In genomic region chr4:108579743-108580411, GRCm38 (mm10) we compare ENCODE assay signal across 8 mouse cellular contexts. TPM values are rescaled to one million over a fixed set of nuclear protein-coding genes. Genes with fewer than 3 reads are reported as not detected.
DNase-seq lines count a peak whose midpoint lies in the region; ATAC-seq lines count a peak whose summit lies in the region.

No protein-coding gene starts in this region.

- peaks cover 13% of the 10 kb centered on the region for H3K4me1 ChIP-seq in lung, embryonic 16.5 days (replicated peaks; ENCODE audit: control insufficient read depth, insufficient read depth, low read length)
- H3K4me1 ChIP-seq in embryonic facial prominence, embryonic 10.5 days = peaks cover 31% of the 10 kb centered on the region
- H3K4me1 ChIP-seq in intestine, embryonic 15.5 days (replicated peaks) = peaks cover 12% of the 10 kb centered on the region
- H3K4me1 ChIP-seq in neural tube, embryonic 14.5 days (ENCODE audit: control insufficient read depth, insufficient read depth, low read length) = peaks cover 15% of the 10 kb centered on the region; the same call in 1 of the 2 replicates

- H3K9me3 ChIP-seq in lung, embryonic 16.5 days (ENCODE audit: control insufficient read depth, low read length) = no peaks in the 10 kb centered on the region
- H3K9me3 ChIP-seq in embryonic facial prominence, embryonic 10.5 days = 0 out of 2 replicates have a peak, but pooled peaks cover 3% of the 10 kb centered on the region
- no peaks in the 10 kb centered on the region for H3K9me3 ChIP-seq in intestine, embryonic 15.5 days
- H3K9me3 ChIP-seq in neural tube, embryonic 14.5 days (ENCODE audit: control insufficient read depth, low read length) = no peaks in the 10 kb centered on the region

- H3K4me3 ChIP-seq in lung, embryonic 16.5 days (ENCODE audit: low read length) = peak overlapping the region; percentile 98
- peak overlapping the region; percentile 88 for H3K4me3 ChIP-seq in embryonic facial prominence, embryonic 10.5 days
- peak overlapping the region; percentile 70 for H3K4me3 ChIP-seq in intestine, embryonic 15.5 days (replicated peaks)
- H3K4me3 ChIP-seq in neural tube, embryonic 14.5 days (ENCODE audit: low read depth, low read length) = peak overlapping the region; percentile 83

- ATAC-seq in lung, embryonic 16.5 days (ENCODE audit: low read depth) = no peak
- no peak for ATAC-seq in intestine, embryonic 15.5 days
- ATAC-seq in neural tube, embryonic 14.5 days (ENCODE audit: low read depth) = no peak

- H3K9ac ChIP-seq in lung, embryonic 16.5 days (ENCODE audit: low read length) = peak overlapping the region; percentile 72
- H3K9ac ChIP-seq in intestine, embryonic 15.5 days = peak overlapping the region; percentile 71
- 0 out of 2 replicates have a peak overlapping the region, but pooled peaks have one; percentile 21 for H3K9ac ChIP-seq in neural tube, embryonic 14.5 days (replicated peaks; ENCODE audit: low read depth, low read length)

- no peaks in the 10 kb centered on the region for H3K27me3 ChIP-seq in lung, embryonic 16.5 days (ENCODE audit: control insufficient read depth, insufficient read depth, low read depth, low read length)
- no peaks in the 10 kb centered on the region for H3K27me3 ChIP-seq in embryonic facial prominence, embryonic 10.5 days (replicated peaks; ENCODE audit: low read depth, poor library complexity, severe bottlenecking)
- no peaks in the 10 kb centered on the region for H3K27me3 ChIP-seq in intestine, embryonic 15.5 days (replicated peaks)
- no peaks in the 10 kb centered on the region for H3K27me3 ChIP-seq in neural tube, embryonic 14.5 days (ENCODE audit: control insufficient read depth, insufficient read depth, low read length)

- no peak for DNase-seq in lung, adult 18-20 months
- no peak for DNase-seq in embryonic facial prominence, embryonic 10.5 days (ENCODE audit: low spot score)
- DNase-seq in urinary bladder, adult 18-20 months (ENCODE audit: low spot score in 2 of 2) = no peak
- no peak for DNase-seq in spleen, postnatal 4 days (ENCODE audit: low spot score in 2 of 2)
- DNase-seq in adrenal gland, postnatal 4 days (ENCODE audit: low spot score in 2 of 2) = no peak

- peak overlapping the region; percentile 75 for H3K4me2 ChIP-seq in lung, embryonic 16.5 days (ENCODE audit: low read depth, low read length)
- peak overlapping the region; percentile 86 for H3K4me2 ChIP-seq in intestine, embryonic 15.5 days (replicated peaks)
- peak overlapping the region; percentile 91 for H3K4me2 ChIP-seq in neural tube, embryonic 14.5 days (ENCODE audit: low read depth, low read length)

- WGBS in lung, embryonic 16.5 days = under 1% methylated on average over 16 of the region's 16 CpGs
- WGBS in embryonic facial prominence, embryonic 10.5 days = 1% methylated on average over 16 of the region's 16 CpGs
- 1% methylated on average over 16 of the region's 16 CpGs for WGBS in intestine, embryonic 15.5 days
- WGBS in neural tube, embryonic 14.5 days = 3% methylated on average over 16 of the region's 16 CpGs

- peaks cover 3% of the 10 kb centered on the region; the same call in 1 of the 2 replicates for H3K36me3 ChIP-seq in lung, embryonic 16.5 days (ENCODE audit: control insufficient read depth, insufficient read depth, low read length)
- H3K36me3 ChIP-seq in embryonic facial prominence, embryonic 10.5 days (replicated peaks) = peaks cover 53% of the 10 kb centered on the region
- H3K36me3 ChIP-seq in intestine, embryonic 15.5 days = no peaks in the 10 kb centered on the region
- H3K36me3 ChIP-seq in neural tube, embryonic 14.5 days (ENCODE audit: control insufficient read depth, insufficient read depth, low read length) = peaks cover 16% of the 10 kb centered on the region; the same call in 1 of the 2 replicates

- peak overlapping the region; percentile 57 for H3K27ac ChIP-seq in lung, embryonic 16.5 days (ENCODE audit: low read length)
- peak overlapping the region; percentile 90 for H3K27ac ChIP-seq in embryonic facial prominence, embryonic 10.5 days (replicated peaks)
- peak overlapping the region; percentile 72 for H3K27ac ChIP-seq in intestine, embryonic 15.5 days
- no peak overlapping the region for H3K27ac ChIP-seq in neural tube, embryonic 14.5 days (ENCODE audit: low read depth, low read length)

RNA-seq across cellular contexts. Expression of gene Orc1, which starts 0.7 kb away (rescaled TPM):
- polyA plus RNA-seq in lung, embryonic 16.5 days (2015; fragmentation: Nextera tagmentation; extraction: Ambion mirVana) = 8.0 and 8.9 TPM in 2 replicates
- polyA plus RNA-seq in embryonic facial prominence, embryonic 10.5 days (2016; fragmentation: Nextera tagmentation; extraction: Ambion mirVana) = 25.0 and 25.8 TPM in 2 replicates
- polyA plus RNA-seq in intestine, embryonic 15.5 days (2015; fragmentation: Nextera tagmentation; extraction: Ambion mirVana) = 11.1 and 11.9 TPM in 2 replicates
- 2.0 and 2.1 TPM in 2 replicates for polyA plus RNA-seq in neural tube, embryonic 14.5 days (2014; fragmentation: Nextera tagmentation; extraction: Ambion mirVana)
- 1 to 10 TPM; 3.0 to 4.9 TPM for total RNA-seq in adrenal gland, postnatal 4 days (2021)

RNA-seq across cellular contexts. Expression of gene Prpf38a, which starts 0.7 kb away (rescaled TPM):
- 79.9 and 80.4 TPM in 2 replicates for polyA plus RNA-seq in lung, embryonic 16.5 days (2015; fragmentation: Nextera tagmentation; extraction: Ambion mirVana)
- polyA plus RNA-seq in embryonic facial prominence, embryonic 10.5 days (2016; fragmentation: Nextera tagmentation; extraction: Ambion mirVana) = 117 and 122 TPM in 2 replicates
- 79.0 and 81.9 TPM in 2 replicates for polyA plus RNA-seq in intestine, embryonic 15.5 days (2015; fragmentation: Nextera tagmentation; extraction: Ambion mirVana)
- polyA plus RNA-seq in neural tube, embryonic 14.5 days (2014; fragmentation: Nextera tagmentation; extraction: Ambion mirVana) = 78.9 and 82.5 TPM in 2 replicates
- 10 to 100 TPM; 47.7 to 49.8 TPM for total RNA-seq in adrenal gland, postnatal 4 days (2021)

RNA-seq across cellular contexts. Expression of gene Cc2d1b, which starts 39.9 kb away (rescaled TPM):
- polyA plus RNA-seq in lung, embryonic 16.5 days (2015; fragmentation: Nextera tagmentation; extraction: Ambion mirVana) = 30.0 and 30.2 TPM in 2 replicates
- polyA plus RNA-seq in embryonic facial prominence, embryonic 10.5 days (2016; fragmentation: Nextera tagmentation; extraction: Ambion mirVana) = 31.4 and 34.7 TPM in 2 replicates
- 30.9 and 33.9 TPM in 2 replicates for polyA plus RNA-seq in intestine, embryonic 15.5 days (2015; fragmentation: Nextera tagmentation; extraction: Ambion mirVana)
- polyA plus RNA-seq in neural tube, embryonic 14.5 days (2014; fragmentation: Nextera tagmentation; extraction: Ambion mirVana) = 16.5 and 23.0 TPM in 2 replicates
- 10 to 100 TPM; 64.0 to 70.8 TPM for total RNA-seq in adrenal gland, postnatal 4 days (2021)

Comparison
In these comparisons a context has a peak if more than half of its experiments do, and no peak if none do; other contexts are left out.
1. H3K9ac ChIP-seq: peak in every context shown above with its lines; median percentile 72 in lung, embryonic 16.5 days; 71 in intestine, embryonic 15.5 days; 21 in neural tube, embryonic 14.5 days.